Mouse (Mus musculus): Measurements from ENCODE around the gene Vwa7. TPM values are rescaled to one million over a fixed set of nuclear protein-coding genes. Genes with fewer than 3 reads are reported as not detected.

The Vwa7 gene
- total and polyA plus RNA-seq, 3 experiments = 7.5 to 10.9 (median 10.0) TPM

DNA sequence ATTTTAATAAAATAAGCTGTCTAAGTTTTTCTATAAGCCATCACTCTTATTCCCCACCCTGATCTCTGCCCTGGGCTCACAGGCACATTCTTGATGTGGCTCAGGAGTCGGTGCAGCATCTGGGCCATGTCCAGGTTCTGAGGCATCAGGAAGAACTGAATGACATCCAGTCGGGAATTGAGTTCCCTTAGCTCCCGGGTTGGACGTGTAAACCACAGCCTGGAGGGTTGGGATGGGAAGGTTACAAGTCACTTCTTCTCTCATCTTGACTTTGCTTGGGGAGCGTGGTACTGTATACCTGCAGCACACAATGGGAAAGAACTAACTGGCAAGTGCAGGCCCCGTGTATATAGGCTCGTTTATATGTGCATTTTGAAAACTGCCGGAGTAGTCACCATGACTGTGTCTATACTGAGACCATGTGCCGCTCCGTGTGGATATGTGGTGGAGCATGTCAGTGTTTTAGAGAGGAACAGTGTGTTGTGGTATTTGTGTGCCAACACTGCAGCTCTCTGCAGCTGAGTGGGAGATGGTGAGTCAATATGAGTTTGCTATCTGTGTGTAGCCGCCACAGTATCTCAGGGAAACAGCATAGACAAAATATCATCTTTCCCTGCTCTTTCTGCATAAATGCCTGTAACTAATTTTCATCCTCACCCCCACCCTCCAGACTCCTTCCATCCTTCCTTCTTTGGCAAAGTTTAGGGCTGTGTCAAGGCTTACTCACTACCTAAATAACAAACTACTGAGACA is 22.9 kb downstream of the Vwa7 start:
- WGBS = 78% methylated on average over 11 of the region's 11 CpGs
- no peaks in the 10 kb centered on the region for H3K4me1 ChIP-seq (ENCODE audit: control insufficient read depth, insufficient read depth, low read length)
- no peak overlapping the region for H3K4me3 ChIP-seq
- H3K36me3 ChIP-seq (ENCODE audit: control insufficient read depth, insufficient read depth, low read length) = no peaks in the 10 kb centered on the region
- TF ChIP-seq EP300 (IDR thresholded peaks at IDR 0.05; ENCODE audit: insufficient read depth, low read depth, low read length) = no peak
- TF ChIP-seq POLR2A (IDR thresholded peaks at IDR 0.05; ENCODE audit: insufficient read depth, low read depth, low read length) = no peak
- no peak for TF ChIP-seq CTCF (IDR thresholded peaks at IDR 0.05)
- no peak for DNase-seq
- no peaks in the 10 kb centered on the region for H3K79me2 ChIP-seq (replicated peaks; ENCODE audit: control insufficient read depth, insufficient read depth, low read length)
- no peaks in the 10 kb centered on the region for H3K27me3 ChIP-seq (ENCODE audit: control insufficient read depth, insufficient read depth, low read length)
- intact Hi-C loops (cut with DNase I) = no loop called here
- no peak overlapping the region for H3K27ac ChIP-seq
- no peak overlapping the region for H3K9ac ChIP-seq (ENCODE audit: low read depth, low read length)

DNA sequence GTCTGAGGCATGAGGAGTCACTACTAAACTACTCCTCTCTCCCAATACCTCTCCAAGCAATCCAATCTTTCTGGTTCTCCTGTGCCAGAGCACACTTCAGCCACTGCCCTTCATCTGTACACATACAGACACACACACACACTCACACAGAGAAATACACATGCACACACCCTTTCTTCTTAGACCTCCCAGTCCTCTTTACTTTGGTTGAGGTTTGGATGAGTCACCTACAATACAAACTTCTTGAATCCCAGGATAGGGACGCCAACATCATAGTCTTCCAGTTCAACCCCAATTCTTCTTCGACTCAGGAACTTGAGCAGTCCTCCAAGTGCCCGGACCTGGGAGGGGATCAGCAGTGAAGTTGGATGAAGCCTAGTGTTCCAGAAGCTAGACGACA is 27.4 kb downstream of the Vwa7 start:
- no peaks in the 10 kb centered on the region for H3K27me3 ChIP-seq (ENCODE audit: control insufficient read depth, insufficient read depth, low read length)
- TF ChIP-seq CTCF (IDR thresholded peaks at IDR 0.05) (no peak), EP300 (IDR thresholded peaks at IDR 0.05; ENCODE audit: insufficient read depth, low read depth, low read length) (no peak)
- peaks cover 8% of the 10 kb centered on the region for H3K4me1 ChIP-seq (ENCODE audit: control insufficient read depth, insufficient read depth, low read length)
- no peak for DNase-seq
- no peak overlapping the region for H3K4me3 ChIP-seq
- H3K27ac ChIP-seq = no peak overlapping the region
- no peak overlapping the region for H3K9ac ChIP-seq (ENCODE audit: low read depth, low read length)
- H3K79me2 ChIP-seq (replicated peaks; ENCODE audit: control insufficient read depth, insufficient read depth, low read length) = no peaks in the 10 kb centered on the region
- no peaks in the 10 kb centered on the region for H3K36me3 ChIP-seq (ENCODE audit: control insufficient read depth, insufficient read depth, low read length)
- 45% methylated on average over 4 of the region's 4 CpGs for WGBS
- intact Hi-C loops (cut with DNase I) = no loop called here

DNA sequence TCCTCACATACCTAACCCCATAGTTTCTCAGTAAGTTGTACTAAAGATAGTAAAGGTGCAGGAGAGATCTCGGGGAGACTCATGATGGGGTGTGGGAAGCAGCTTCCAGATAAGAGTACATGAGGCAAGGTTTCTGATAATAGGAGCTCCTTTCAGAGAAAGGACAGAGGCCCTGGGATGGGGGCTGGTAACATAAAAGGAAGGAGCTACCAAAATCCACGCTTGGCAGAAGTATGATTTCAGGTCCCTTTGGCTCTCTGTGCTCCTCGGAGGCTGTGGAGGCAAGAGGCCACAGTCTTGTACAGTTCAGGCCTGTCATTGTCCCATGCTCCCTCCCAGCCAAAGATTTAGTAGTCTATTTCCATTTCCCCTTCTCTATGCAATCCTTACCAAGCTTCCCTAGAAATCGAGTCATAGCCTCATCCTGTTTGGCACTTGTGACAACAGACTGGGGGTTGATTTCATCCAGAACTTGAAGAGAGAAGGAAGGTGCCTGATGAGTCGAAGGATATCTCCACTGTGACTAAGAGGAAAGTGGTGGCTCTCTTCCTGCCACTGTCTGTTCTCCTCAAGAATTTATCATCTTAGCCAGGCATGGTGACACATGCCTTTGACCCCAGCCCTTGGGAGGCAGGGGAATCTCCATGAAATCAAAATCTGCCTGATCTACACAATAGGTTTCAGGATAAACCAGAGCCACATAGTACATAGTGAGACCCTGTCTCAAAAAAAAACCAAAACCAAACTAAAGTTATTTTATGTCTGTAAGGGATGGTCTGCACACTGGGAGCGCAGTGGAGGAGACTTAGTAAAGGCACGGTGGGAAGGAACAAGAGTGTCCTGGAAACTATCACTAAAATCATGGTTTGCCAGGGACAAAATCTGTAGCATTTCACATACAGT is 28.8 kb downstream of the Vwa7 start:
- no peak for DNase-seq
- H3K79me2 ChIP-seq (replicated peaks; ENCODE audit: control insufficient read depth, insufficient read depth, low read length) = no peaks in the 10 kb centered on the region
- H3K4me3 ChIP-seq = no peak overlapping the region
- 59% methylated on average over 7 of the region's 7 CpGs for WGBS
- TF ChIP-seq EP300 (IDR thresholded peaks at IDR 0.05; ENCODE audit: insufficient read depth, low read depth, low read length) (no peak), CTCF (IDR thresholded peaks at IDR 0.05) (no peak), POLR2A (IDR thresholded peaks at IDR 0.05; ENCODE audit: insufficient read depth, low read depth, low read length) (no peak)
- peaks cover 9% of the 10 kb centered on the region for H3K4me1 ChIP-seq (ENCODE audit: control insufficient read depth, insufficient read depth, low read length)
- no peak overlapping the region for H3K9ac ChIP-seq (ENCODE audit: low read depth, low read length)
- H3K27me3 ChIP-seq (ENCODE audit: control insufficient read depth, insufficient read depth, low read length) = no peaks in the 10 kb centered on the region
- no peak overlapping the region; the same call in 1 of the 2 replicates for H3K27ac ChIP-seq
- intact Hi-C loops (cut with DNase I) = no loop called here
- no peaks in the 10 kb centered on the region for H3K36me3 ChIP-seq (ENCODE audit: control insufficient read depth, insufficient read depth, low read length)

DNA sequence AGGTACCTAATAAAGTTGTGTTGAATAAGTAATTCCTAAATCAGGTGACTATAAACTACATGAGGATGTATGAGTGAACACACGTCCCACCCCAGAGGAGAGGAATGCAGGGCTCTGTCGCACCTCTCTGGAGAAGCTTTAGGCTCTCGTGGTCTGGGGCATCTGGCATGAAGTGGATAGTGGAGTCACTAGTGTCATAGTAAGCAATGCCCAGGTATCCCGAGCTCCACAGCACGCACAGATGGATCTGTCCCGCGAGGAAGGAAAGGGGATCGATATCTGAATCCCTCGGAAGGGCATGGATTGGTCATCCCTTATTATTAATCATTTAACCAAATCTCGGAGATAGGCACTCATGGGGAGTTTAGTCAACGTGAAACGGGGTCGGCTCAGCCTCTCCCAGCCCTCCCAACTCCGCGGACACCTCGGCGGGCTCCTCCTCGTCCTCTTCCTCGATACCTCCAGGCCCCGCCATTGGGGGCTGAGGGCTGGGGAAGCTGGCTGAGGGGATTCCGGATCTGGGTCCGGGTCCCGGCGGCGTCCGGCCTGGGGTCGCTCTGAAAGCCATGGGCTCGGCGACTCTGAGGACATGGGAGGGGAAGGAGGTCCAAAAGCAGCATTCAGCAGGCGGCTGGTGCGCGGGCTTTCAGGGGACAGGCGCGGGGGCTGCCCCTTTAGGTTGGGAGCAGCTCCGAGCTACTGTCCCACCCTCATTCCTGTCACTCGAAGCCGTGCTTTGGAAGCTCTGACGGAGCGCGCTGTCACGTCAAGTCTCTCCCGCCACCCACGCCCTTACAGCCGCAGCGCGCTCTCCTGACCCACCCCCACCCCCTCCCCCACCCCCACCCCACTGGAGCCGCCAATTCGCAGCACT is 29.7 kb downstream of the Vwa7 start:
- Histone ChIP-seq H3K9ac (ENCODE audit: low read depth, low read length) (peak overlapping the region; percentile 74), H3K27me3 (ENCODE audit: control insufficient read depth, insufficient read depth, low read length) (no peaks in the 10 kb centered on the region), H3K79me2 (replicated peaks; ENCODE audit: control insufficient read depth, insufficient read depth, low read length) (no peaks in the 10 kb centered on the region), H3K27ac (peak overlapping the region; percentile 80), H3K4me3 (peak overlapping the region; percentile 45), H3K4me1 (ENCODE audit: control insufficient read depth, insufficient read depth, low read length) (peaks cover 9% of the 10 kb centered on the region), H3K36me3 (ENCODE audit: control insufficient read depth, insufficient read depth, low read length) (no peaks in the 10 kb centered on the region)
- no peak for TF ChIP-seq CTCF (IDR thresholded peaks at IDR 0.05)
- TF ChIP-seq POLR2A (IDR thresholded peaks at IDR 0.05; ENCODE audit: insufficient read depth, low read depth, low read length) = peak; percentile 60; the same call in 1 of the 2 replicates
- no peak for TF ChIP-seq EP300 (IDR thresholded peaks at IDR 0.05; ENCODE audit: insufficient read depth, low read depth, low read length)
- WGBS = 4% methylated on average over 47 of the region's 48 CpGs
- intact Hi-C loops (cut with DNase I) = loop anchor here (2.0 kb wide), 1 partner anchor 23 kb away; no protein-coding TSS in a partner anchor
- DNase-seq = no peak

DNA sequence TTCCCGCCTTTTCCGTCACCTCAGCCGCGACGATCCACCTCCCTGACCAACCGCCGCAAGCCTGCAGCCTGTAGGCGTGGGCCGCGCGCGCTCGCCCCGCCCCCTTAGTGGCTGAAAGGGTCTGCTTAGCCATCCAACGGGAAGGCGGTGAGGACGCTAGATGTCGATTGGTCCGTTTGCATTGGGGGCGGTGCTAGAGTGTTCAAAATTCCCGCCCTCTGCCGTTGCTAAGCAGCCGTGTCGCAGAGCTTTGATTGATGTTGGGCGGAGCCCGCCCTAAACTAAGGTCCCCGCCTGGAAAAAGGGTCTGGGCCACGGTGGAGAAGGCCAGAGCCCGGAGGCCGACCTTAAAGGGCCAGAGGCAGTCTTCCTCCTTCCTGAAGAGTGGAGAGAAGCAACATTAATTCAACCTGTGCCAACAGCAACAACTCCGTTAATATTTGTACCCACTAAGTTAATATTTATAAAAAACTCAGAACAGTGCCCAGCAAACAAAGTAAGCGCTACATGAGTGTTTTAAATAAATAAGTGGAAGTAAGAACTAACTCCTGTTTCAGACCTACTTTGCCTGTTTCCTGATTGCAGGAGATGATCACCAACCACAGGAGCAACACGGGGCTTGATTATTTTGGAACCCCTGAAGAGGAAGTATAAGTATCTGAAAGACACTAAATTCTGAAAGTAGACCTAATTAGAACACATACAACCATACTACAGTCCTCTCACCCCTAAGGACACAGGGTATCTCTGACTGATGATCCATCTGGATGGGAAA is 30.5 kb downstream of the Vwa7 start, which contains the start of gene Msh5:
Gene Msh5 (minus strand): TSS at position 65 of the 775 bp plus-strand sequence.
- peak within 1 kb of the TSS; percentile 45 for H3K4me3 ChIP-seq
- H3K79me2 ChIP-seq (replicated peaks; ENCODE audit: control insufficient read depth, insufficient read depth, low read length) = no peaks in the 10 kb centered on the region
- peak within 1 kb of the TSS; percentile 74 for H3K9ac ChIP-seq (ENCODE audit: low read depth, low read length)
- no peaks in the 10 kb centered on the region for H3K36me3 ChIP-seq (ENCODE audit: control insufficient read depth, insufficient read depth, low read length)
- H3K4me1 ChIP-seq (ENCODE audit: control insufficient read depth, insufficient read depth, low read length) = peaks cover 9% of the 10 kb centered on the region
- WGBS = 2% methylated on average over 33 of the region's 33 CpGs
- intact Hi-C loops (cut with DNase I) = loop anchor here (2.0 kb wide), 1 partner anchor 24 kb away; no protein-coding TSS in a partner anchor
- no peak for TF ChIP-seq CTCF (IDR thresholded peaks at IDR 0.05)
- TF ChIP-seq EP300 (IDR thresholded peaks at IDR 0.05; ENCODE audit: insufficient read depth, low read depth, low read length) = 0 out of 2 replicates have a peak, but pooled peaks have one; percentile 25
- TF ChIP-seq POLR2A (IDR thresholded peaks at IDR 0.05; ENCODE audit: insufficient read depth, low read depth, low read length) = peak; percentile 59; the same call in 1 of the 2 replicates
- peak; percentile 97 to 98 for DNase-seq
- H3K27me3 ChIP-seq (ENCODE audit: control insufficient read depth, insufficient read depth, low read length) = no peaks in the 10 kb centered on the region
- H3K27ac ChIP-seq = peak within 1 kb of the TSS; percentile 85

All from heart, adult 2 months (tissue).